Mouse (Mus musculus) frontal cortex, adult (tissue): ENCODE measurements at regions not wholly inside any gene's neighbourhood (a gene's known extent, or its start where the extent isn't known, plus 50 kb on each side); places are given as distances from the start of the nearest gene placed in this dataset.

Source experiments
- ATAC-seq: cut with Nextera tagmentation; 2 replicates; pipeline ENCODE4 v1.9.2; 2017; ENCODE audit warnings: mild to moderate bottlenecking, moderate library complexity, mixed read lengths; ENCODE audit not compliant: low TSS enrichment

- no peak for ATAC-seq
Observed at GRCm38 (mm10) chr10:95124476-95124875, 179.8 kb upstream of the Plxnc1 start.

GRCm38 (mm10) chr10:95120007-95120406 is 175.4 kb upstream of the Plxnc1 start:
- no peak for ATAC-seq

- no peak for ATAC-seq
Observed at GRCm38 (mm10) chr10:95118786-95119351, 174.2 kb upstream of the Plxnc1 start.

- peak; percentile 74 for ATAC-seq
Observed at GRCm38 (mm10) chr10:95117731-95118212, 173.1 kb upstream of the Plxnc1 start.

- ATAC-seq: peak; percentile 2
Observed at GRCm38 (mm10) chr10:95117041-95117730, 172.6 kb upstream of the Plxnc1 start.

GRCm38 (mm10) chr10:95116579-95117011 is 172.0 kb upstream of the Plxnc1 start:
- no peak for ATAC-seq

GRCm38 (mm10) chr10:95112837-95113388 is 168.3 kb upstream of the Plxnc1 start:
- ATAC-seq: no peak

GRCm38 (mm10) chr10:95112231-95112774 is 167.7 kb upstream of the Plxnc1 start:
- no peak for ATAC-seq

GRCm38 (mm10) chr10:95110786-95111185 is 166.2 kb upstream of the Plxnc1 start:
- ATAC-seq: no peak

- ATAC-seq: no peak
Observed at GRCm38 (mm10) chr10:95109576-95109975, 164.9 kb upstream of the Plxnc1 start.

- no peak for ATAC-seq
Observed at GRCm38 (mm10) chr10:95107532-95108251, 163.1 kb upstream of the Plxnc1 start.

- peak; percentile 90 for ATAC-seq
Observed at GRCm38 (mm10) chr10:95103808-95104207, 159.2 kb upstream of the Plxnc1 start.

- ATAC-seq: no peak
Observed at GRCm38 (mm10) chr10:95102981-95103380, 158.3 kb upstream of the Plxnc1 start.

- ATAC-seq: no peak
Observed at GRCm38 (mm10) chr10:95099906-95100305, 155.3 kb upstream of the Plxnc1 start.

GRCm38 (mm10) chr10:95095847-95096246 is 151.2 kb upstream of the Plxnc1 start:
- ATAC-seq: no peak

- no peak for ATAC-seq
Observed at GRCm38 (mm10) chr10:95094771-95095170, 150.1 kb upstream of the Plxnc1 start.

- ATAC-seq: no peak
Observed at GRCm38 (mm10) chr10:95093266-95093665, 148.6 kb upstream of the Plxnc1 start.

- no peak for ATAC-seq
Observed at GRCm38 (mm10) chr10:95091086-95091485, 146.5 kb upstream of the Plxnc1 start.

- no peak for ATAC-seq
Observed at GRCm38 (mm10) chr10:95090641-95091040, 146.0 kb upstream of the Plxnc1 start.

GRCm38 (mm10) chr10:95090035-95090434 is 145.4 kb upstream of the Plxnc1 start:
- ATAC-seq: no peak

- peak; percentile 96 for ATAC-seq
Observed at GRCm38 (mm10) chr10:95087864-95088570, 143.4 kb upstream of the Plxnc1 start.

GRCm38 (mm10) chr10:95086755-95087154 is 142.1 kb upstream of the Plxnc1 start:
- ATAC-seq: no peak
